Mouse (Mus musculus) kidney, postnatal 25 days (tissue): Measurements from ENCODE around the gene Olfr398.

Experiments used
- DNase-seq, 2 experiments: peaks; one replicate each; pipeline ENCODE4 v3.0.0; 2021; ENCODE audit warnings: mixed read lengths in 2 of 2

Olfr398 gene

DNA sequence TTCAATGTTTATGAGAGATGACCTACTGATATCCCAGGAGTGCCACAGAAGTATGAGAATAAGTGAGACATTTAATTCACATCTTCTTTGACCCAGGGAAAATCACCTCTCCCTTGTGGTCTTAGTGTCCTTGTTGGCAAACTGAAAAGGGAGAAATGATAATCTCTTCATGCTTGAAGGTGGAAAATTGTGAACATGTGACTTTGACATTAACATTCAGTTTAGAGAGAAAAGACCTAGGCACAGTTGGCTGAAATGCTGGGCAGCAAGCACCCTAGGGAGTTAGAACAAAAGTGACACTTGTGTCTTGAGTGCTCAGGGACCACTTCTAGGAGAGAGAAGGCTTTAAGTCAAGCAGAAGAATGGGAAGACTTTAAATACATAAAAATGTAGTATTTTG lies at the start of gene Olfr398:
TSS of gene Olfr398 (minus strand) at position 101 of the 400 bp plus-strand sequence.
- no peak for DNase-seq

DNA sequence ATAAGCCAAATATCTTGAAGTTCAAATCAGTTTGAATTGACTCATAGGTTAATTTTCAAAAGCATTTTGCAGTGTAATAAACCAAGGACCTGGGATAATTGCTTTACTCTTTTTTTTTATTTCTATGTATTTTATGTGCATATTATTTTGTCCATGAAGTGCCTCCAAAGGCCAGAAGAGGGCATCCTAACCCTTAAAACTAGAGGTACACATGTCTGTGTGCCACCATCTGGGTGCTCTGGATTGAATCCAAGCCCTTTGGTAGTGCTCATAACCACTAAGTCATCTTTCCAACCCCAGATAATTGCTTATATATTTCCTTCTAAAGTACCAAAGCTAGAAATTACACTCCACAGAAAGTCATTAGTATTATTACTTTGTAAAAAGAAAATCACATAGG lies 2.9 kb upstream of the Olfr398 start:
- peak in 1 of 2 experiments; percentile 31 for DNase-seq

DNA sequence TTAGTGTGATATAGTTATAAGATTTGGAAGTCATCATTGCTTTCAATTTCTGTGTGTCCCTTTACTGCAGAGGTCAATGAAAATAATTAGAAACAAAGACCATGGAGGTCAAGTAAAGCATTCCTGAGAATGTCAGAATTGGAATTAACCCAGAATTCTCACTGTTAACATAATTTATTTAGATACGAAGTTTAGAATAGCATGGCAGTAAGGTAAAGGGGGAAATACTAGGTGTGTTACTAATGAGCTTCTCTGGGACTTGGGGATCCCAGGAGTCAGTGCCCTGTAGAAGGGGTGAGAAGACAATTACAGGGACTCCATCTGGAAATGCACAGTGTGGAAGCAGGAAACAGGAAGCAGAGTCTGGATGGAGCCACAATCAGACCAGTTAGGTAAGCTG lies 29.7 kb downstream of the Olfr398 start, which contains the start of gene Olfr397:
TSS of gene Olfr397 (plus strand) at position 301 of the 400 bp plus-strand sequence.
- no peak for DNase-seq

DNA sequence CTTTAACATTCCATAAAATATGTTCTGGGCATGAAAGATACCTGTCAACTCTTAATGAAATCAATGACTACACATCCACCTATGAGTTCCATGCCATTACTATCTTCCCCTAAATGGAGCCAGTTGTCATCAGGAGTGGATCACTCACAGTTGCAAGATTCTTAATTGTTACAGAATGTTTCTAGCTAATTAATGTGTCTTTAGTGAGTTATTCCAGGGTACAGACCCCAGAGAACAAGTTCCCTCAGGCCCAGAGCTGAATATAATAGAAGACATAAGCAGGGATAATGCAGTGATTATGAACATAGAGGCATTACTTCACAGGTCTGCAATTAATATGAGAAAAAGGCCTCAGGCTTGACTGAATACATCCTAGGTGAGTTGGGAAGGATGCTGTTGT lies 53.8 kb downstream of the Olfr398 start, which contains the start of gene Olfr23:
TSS of gene Olfr23 (plus strand) at position 301 of the 400 bp plus-strand sequence.
- DNase-seq: no peak
